Mouse (Mus musculus): Measurements from ENCODE around the gene Tle3. TPM values are rescaled to one million over a fixed set of nuclear protein-coding genes. Genes with fewer than 3 reads are reported as not detected.

Gene Tle3
- 10 to 100 TPM; 82.4 to 92.7 TPM for total RNA-seq (2021)
- long read RNA-seq, experiment 1, partial matches to known transcripts = 10 of 21 reads
- long read RNA-seq, experiment 1, other reads (novel, unspliced or antisense) = 11 of 21 reads
- long read RNA-seq, experiment 2, partial matches to known transcripts = 4 of 9 reads
- long read RNA-seq, experiment 2, other reads (novel, unspliced or antisense) = 5 of 9 reads

DNA sequence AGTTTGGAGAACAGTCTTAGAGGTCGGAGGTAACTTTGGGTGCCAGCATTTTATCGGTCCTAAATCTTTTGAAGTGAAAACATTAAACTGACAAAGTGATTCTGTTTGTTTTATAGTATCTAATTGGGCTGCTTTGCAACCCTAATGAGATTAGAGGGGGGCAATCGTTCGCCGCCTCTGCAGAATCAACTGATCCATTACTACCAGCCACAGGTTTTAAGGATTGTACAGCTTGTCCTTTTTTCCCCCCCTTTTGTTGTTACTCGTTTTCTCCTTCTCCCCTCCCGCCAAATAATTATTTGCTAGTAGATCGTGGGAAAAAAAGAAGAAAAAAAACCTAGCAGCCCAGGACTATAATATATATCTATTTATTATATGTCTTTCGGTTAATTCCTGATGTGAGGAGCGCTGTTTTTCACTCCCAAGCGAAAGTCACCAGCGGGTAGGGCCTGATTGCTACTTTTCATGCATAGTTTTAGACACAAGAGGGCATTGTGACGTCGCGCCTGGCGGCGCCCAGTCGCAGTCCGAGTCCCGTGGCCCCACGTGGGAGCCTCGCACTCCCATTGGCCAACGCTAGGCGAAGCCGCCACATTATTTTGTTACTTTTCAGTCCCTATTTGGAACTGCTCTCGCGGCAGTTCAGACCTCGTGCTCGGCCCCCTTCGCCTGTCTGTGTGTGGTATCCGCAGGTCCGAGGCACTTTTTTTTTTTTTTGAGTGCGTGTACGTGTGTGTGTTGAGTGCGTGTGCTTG is at the start of gene Tle3:
TSS of gene Tle3 (plus strand) at position 612 of the 755 bp plus-strand sequence.
- DNase-seq = peak; percentile 99

DNA sequence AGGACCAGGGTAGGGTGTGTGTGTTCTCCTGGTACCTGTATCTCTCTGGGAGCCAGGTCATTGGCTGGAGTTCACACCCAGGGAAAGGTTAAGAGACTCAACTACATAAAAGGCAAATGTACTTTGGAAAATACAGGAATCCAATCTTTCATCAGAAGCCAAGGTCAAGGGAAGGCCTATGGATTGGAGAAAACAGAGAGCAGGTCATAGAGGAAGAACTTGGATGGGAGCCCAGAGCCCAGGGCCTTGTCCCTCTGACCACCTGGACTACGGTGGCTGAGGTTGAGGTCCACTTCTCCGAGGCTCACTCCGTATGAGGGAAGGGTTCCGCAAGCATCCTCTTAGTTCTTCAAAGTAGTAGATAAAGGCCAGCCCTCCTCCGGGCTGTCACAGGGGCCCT is 48.9 kb upstream of the Tle3 start:
- no peak for DNase-seq

DNA sequence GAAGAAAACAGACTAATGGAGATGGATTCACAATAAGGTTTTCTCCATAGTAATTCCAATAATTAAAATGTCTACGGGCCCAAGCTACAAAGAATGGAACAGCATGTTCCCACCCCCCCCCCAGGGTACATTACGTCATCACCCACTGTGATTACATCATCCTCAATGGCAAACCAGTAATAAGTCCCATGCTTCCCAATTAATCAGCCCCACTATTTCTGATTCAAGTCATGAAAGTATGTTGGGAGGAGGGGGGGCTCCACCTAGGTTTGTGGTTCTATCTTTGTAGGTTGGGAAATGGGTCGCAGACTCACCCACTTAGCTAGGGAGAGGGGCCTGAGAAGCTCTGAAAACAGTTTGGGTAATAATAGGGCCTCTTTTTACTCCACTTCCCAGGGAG is 48.3 kb upstream of the Tle3 start:
- no peak for DNase-seq

DNA sequence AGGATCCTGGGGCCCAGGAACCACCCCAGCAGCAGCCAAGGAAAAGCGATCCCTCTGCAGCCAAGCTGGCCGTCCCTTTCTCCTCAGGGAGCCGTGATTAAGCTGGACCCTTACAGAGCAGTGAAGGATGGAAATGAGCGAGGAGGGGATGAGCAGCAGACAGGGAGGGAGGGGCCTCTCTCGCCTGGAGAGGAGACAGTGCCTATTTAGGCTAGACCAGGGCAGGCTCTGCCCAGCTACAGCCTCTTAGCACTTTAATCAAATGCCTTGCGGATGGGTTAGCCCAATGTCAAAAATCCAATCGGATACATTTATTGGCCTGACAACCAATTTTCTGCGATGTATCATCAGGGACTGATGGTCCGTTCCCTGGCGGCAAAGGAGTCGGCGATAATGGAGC is 47.8 kb upstream of the Tle3 start:
- DNase-seq = no peak

DNA sequence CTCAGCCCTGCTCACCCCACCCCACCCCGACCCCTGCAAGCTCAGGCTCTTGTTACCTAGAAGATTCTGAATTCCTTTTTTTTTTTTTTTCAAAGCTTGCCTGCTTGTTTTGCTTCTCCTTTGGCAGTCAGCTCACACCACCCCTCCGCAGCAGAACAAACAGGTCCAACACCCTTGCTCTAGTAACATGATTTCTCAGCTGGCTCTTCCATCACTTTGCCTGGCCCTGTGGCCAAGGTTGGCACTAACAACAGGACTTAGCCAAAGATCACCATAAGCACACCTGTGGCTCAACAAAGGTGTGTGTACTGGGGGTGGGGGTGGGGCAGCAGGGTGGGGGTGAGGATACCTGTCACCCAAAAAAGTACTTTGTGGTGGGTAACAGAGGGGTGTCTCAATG is 47.2 kb upstream of the Tle3 start:
- DNase-seq = no peak

DNA sequence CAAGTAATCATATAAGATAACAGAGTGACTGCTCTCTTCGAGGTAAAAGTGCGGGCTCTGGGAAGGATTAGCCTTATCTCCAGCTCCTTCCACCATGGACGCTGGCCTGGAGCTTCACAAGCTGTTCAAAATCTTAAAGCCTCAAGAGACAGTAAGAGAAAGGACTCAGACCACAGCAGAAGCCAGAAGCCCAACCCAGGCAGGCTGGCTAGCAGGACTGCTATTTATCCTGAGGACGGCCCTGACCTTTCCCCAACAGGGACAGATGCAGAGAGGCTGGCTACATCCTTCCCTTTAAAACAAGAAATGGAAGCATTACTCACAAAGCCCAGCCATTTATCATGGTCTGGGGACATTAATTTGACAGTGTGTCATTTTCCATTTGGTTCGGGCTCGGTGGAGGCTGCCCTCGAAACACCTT is 46.2 kb upstream of the Tle3 start:
- peak; percentile 77 for DNase-seq

DNA sequence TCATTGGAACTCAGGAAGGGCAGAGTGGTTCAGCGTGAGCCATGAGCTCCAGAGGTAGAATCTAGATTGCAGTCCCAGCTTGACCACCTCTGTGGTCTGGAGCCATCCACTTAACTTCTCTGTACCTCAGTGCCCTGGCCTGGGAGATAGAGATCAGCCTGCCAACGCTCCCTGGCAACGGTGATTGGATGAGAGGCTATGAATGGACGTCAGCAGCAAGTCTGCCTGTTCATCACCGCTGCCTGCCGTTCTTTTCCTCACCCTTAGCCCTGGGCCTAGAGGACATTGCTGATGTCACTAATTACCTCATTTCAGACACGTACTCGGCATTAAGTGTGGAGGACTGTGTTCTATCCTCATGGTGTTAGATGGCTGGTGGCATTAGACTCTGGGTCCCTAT is 45.2 kb upstream of the Tle3 start:
- no peak for DNase-seq

DNA sequence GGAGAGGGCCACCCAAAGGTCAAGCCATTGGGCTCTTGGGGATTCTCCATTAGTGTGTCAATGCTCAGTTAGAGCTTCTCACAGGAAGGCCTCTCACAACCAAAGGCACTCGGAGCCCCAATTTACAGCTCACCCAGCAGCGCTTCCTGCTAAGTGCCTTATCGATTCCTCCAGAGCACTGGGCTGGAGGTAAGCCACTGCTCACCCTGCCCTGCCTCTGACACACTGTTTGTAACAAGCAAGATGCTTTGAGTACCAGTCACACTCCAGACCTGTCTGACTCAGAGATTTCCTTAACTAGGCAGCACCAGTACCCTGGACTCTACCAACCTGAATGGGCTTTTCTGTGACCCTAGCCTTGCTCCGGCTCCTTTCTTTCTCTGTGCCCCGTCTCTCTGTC is 44.0 kb upstream of the Tle3 start:
- DNase-seq = no peak

DNA sequence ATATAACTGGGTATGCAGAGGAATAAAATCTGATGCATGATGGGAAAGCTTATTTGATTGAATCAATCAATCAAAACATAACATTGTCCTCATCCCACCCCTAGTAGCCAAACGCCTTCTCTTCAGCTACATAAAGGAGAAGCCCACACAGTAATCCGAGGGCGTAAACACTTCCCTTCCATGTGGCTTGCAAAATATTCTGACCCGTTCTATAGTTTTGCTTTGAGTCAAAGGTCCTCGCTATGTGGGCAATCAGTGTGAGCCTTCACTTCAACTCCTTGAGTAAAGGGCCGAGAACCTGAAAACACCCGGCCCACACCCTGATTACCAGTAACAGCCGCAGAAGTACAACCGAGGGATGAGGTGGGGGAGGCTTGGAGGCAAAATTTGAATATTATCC is 41.4 kb upstream of the Tle3 start:
- no peak for DNase-seq

DNA sequence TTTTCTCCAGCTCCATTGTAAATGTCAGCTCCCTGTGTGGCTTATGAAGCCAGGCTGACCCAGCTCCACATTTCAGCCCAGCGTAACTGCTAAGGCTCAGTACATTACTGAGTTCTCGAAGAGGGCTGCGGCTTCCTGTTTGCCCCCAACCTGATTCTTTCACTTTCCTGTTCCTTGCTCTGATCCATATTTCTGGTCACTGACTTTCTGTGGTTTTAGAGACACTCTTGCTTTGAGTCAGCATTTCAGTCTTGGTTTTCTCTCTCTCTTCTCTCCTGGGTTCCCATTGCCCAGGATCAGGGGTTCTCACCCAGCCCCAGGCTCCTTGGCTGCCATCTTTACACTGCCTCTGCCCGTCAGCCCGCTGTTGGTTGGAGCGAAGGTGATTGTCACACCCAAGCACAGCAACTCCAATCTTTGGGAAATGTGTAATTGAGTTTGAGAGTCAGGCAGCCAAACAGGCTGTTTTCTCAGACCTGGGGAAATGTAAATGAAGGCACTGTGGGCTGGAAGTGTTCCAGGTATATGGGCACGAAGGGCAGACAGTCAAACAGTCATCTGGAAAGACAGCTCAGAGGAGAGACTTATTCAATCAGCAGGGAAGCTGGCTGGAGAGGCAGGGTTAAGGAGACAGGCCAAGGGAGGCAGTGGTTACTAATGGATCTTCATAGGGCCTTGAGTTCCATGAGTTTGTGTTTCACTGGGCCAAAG is 39.8 kb upstream of the Tle3 start:
- DNase-seq = no peak

DNA sequence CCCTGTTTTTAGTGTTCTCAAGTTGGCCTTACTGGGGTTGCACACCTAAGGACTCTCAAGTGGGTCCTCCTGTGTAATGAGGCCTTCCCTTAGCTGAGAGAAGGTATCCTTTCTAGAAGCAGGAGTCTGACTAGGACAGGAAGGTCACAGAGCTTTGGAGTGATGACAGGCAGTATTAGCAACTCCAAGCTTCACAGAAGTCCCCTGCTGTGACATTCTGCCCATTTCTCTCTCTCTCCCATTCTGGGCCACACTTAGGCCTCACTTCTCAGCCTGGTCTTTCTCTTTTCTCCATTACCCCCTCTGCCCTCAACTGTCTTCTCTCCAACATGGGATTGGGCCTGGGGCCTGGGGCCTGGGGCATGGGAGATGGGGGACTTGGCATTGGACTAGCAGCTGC is 36.0 kb upstream of the Tle3 start:
- no peak for DNase-seq

DNA sequence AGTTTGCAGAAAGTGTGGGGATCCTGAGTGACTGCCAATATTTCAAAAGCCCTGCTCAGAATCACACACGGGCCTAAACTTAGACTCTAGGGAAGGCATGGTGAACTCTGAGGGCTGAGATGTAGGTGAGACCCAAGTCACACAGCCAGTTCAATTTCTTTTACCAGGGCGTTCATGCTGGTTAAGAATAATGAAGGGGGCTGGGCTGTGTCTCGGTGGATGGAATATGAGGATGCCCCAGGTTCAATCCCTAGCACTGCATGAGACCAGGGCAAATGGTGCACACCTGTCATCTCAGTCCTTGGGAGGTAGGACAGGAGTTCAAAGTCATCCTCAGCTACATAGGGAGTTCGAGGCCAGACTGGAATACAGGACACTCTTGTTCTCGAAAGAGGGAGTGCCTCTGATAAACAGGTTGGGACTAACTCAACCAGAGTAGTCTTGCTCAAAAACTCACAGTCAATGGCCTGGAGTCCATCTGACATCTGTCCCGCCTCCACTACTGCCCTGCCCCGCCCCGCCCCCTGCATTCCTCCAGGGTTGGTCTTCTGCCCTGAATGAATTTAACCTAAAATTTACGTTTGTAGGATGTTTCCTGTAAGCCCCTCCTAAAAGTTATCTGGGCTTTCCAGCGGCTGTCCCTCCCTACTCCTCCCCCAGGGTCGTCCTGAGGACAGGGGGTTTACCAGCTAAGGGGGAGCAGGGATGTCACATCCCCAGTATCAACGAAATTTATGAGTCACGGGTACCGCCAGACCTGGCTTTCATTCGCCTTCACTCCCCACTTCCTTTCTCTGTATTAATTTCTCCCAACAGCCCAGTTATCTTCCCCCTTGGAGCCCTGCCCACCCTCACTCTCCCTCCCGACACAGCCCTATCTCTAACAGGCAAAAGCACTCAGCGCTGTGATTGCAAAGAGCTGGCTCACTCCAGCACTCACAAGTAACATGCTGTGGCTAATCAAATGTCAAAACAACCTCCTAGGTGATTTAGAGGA is 35.3 kb upstream of the Tle3 start:
- DNase-seq = peak; percentile 64

DNA sequence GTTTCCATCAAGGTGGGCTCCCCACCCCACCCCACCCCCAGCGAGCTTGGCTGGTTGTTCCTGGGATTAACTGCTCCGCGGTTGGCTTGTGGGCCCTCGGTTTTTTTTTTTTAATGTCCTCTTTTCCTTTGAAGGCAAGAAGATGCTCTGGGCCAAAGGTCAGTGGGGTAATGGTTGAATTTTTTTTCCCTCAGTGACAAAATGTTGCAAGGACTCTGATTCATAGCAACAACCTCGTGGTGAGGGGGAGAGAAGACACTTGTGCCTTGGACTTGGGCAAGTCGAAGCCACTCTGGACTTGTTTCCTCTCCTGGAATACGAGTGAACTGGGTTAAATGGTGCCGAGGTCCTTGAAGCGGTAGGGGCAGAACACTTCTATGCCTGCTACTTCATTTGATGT is 34.5 kb upstream of the Tle3 start:
- DNase-seq = no peak

DNA sequence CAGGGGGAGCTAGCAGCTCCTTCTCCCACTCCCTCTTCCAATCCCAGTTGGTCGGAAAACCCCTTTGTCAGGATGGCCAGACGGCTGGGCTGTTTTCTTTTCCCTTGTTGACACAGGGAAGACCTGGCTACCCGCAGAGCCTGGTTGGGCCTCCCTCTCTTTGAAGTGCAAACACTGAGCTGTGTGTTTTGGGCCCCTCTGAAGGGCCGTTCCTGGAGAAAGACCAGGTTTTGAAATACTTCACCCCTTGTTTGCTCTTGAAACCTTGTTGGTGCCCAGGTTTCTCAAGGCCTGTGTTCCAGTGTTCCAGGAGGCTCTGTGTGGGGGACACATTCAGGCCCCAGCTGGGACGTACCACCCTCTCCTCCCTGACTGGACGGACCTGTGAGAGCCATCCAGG is 32.9 kb upstream of the Tle3 start:
- DNase-seq = no peak

DNA sequence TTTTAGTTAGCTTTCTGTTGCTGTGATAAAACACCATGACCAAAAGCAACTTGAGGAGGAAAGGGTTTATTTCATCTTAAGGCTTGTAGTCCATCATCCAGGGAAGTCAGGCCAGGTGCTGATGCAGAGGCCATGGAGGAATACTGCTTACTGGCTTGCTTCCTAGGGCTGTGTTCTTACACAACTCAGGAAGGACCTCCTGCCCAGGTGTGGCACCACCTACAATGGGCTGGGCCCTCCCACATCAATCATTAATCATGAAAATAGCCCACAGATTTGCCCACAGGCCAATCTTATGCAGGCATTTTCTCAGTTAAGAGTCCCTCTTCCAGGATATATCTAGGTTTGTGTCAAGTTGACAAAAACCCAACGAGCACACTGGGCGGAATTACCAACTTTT is 31.8 kb upstream of the Tle3 start:
- no peak for DNase-seq

DNA sequence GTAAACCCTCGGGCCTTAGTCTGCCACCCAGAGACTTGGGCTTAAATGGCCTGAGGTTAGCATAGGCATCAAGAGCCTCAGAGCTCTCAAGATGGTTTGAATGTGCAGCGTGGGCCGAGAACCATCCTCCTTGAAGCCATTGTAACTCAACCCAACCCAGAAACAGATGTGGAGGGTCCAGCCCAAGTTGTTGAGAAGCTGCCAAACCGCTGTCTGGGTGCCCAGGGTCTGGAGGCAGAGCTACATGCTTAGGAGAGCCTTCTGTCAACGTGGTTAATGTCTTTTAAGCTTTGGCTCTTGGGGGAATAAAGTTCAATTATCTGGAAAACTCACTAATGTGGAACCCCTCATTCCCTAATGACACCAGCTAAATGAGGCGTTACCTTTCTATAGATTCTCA is 29.9 kb upstream of the Tle3 start:
- DNase-seq = no peak

DNA sequence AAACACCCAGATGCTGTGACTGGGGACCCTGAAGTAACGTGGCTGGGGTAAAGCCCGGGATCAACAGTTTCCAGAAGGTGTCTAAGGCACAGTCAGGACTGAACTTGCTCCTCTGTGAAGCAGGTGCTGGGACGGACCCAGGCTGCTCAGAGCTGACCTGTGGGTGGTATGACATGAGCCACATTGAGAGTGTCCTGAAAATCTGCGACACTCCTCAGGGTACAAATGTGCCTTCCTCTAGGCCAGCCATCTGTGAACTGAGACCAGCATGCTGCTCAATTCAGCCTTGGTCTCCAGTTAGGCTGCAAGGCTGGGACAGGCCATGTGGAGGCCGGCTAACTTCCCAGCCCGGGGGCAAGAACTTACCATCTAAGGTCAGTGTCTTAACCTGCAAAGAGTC is 27.5 kb upstream of the Tle3 start:
- no peak for DNase-seq

DNA sequence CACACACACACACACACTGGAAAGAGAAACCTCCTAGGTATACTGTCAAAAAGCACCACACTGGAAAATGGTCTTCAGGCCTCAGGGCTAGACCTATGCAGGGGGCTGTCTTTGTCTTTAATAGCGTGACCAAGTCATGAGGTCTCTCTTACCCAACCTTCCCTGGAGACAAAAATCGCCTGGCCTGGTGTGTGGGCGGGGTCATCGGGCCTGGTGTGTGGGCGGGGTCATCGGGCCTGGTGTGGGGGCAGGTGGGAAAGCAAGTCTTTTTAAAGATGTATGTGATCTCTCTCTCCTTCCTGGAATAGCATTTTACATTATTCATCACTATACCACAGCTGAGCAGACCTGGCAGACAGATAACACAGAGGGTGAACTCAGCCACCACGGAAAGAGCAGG is 25.2 kb upstream of the Tle3 start:
- DNase-seq = peak; percentile 55

DNA sequence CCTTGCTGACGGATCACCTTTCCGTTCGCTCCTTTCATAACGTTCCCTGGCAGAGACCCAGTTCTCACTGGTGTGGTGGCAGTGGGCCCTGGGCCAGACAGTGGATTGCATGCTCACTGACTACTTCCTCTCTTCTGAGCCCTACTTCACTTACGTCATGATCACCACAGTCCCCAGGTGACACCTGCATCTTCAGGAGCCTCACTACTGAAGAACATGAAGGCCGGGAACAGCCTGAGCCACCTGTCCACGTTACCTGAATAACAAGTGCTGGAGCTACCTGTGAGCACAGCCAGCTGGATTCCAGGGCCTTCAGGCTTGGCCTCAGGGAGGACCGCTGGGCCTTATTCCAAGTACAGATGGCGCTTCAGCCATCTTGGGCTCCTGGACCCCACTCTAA is 24.1 kb upstream of the Tle3 start:
- DNase-seq = peak; percentile 49

DNA sequence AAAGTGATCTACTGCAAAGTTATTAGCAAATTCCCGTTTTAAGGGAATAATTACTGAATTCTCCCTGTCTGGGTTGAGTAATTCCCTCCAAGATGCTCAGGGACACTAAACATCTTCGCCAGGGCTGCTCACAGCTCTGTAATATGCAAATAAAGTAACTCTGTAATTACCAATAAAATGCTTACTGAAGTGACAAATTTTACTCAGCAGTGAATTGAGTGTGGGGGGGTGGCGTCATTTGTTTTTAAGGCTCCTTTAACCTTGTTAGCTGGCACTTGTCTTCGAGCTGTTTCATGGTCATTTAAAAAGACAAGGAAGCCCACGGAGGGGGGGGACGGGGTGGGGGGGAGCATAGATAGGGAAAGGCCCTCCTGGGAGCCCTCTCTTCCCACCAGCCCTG is 23.6 kb upstream of the Tle3 start:
- DNase-seq = no peak

DNA sequence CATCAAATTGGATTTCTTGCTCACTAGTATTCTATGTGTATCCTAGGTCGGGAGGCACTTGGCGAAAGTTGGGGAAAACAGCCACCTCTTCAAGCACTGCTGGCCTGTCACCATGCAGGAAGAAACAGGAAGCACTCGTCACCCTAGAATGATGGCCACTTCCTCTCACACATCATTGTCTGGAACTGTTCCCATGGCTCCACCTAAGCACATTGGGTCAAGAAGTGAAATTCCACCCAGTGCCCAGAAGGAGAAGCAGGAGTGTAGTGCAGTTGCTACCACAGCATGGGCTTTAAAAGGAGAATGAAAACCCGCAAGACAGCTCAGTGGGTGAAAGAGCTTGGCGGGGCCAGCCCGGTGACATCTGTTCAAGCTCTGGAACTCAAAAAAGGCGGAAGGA is 22.5 kb upstream of the Tle3 start:
- no peak for DNase-seq

DNA sequence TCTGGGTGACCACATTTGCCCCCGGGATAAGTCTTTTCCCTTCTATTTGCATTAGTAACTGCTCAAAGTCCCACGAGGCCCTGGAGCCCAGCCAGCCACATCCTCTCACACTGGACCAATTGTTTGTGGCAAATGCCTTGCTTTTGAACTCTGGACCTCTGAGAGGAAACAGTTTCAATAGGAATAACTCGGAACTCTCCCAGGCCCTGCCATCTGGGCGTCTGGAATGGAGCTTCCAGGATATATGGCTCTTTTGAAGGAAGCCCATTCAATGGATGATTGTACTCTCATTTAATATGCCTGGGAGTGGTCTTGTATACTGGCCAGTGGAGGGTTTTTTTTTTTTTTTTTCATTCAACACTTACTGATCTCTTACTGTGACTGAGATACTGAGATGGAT is 21.0 kb upstream of the Tle3 start:
- peak; percentile 61 for DNase-seq

DNA sequence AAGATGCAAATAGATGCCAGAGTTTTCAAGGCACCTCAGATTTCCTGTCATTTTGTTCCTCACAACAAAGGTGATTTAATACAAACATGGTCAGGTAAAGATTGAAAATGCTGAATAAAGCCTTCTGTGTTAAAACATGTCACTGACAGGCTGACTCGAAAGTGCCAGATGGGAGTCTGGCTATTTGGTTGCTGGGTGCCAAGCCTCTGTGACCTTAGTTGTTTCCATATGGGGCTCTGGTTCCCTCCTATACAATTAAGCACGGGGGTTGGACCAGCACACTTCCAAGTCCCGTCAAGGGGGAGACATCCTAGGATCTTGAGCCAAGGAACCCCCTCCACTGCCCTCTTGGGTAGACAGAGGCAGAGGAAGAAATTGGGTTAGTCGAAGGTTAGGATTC is 13.2 kb upstream of the Tle3 start:
- no peak for DNase-seq

Measured in adrenal gland, postnatal 10 days (tissue).